Comparison of ENCODE assay signal across 11 mouse cellular contexts in genomic region chr3:130894168-130894814, GRCm38 (mm10).
"Had no signal": no experiment of that assay in that cellular context is flagged by ENCODE, and none has a peak within 500 bp of the region (broad histone marks: within the 10 kb centered on the region; RNA-seq: fewer than 3 reads in every experiment).

No protein-coding gene starts in this region.

- H3K27ac ChIP-seq: limb, embryonic 13.5 days; liver, embryonic 14.5 days; midbrain, embryonic 13.5 days; neural tube, embryonic 15.5 days had no signal

- H3K9me3 ChIP-seq: neural tube, embryonic 15.5 days had no signal

- DNase-seq: kidney, postnatal 14 days; left cerebral cortex, postnatal 4 days; lung, adult 18-20 months; lung, postnatal 36 days; right cerebral cortex, adult 18-20 months; right cerebral cortex, postnatal 25 days; thymus, postnatal 4 days had no signal

- H3K4me3 ChIP-seq: limb, embryonic 13.5 days; midbrain, embryonic 13.5 days; neural tube, embryonic 15.5 days had no signal

- ATAC-seq: midbrain, embryonic 13.5 days had no signal

- H3K4me2 ChIP-seq: limb, embryonic 13.5 days; midbrain, embryonic 13.5 days; neural tube, embryonic 15.5 days had no signal

- H3K36me3 ChIP-seq: limb, embryonic 13.5 days; midbrain, embryonic 13.5 days; neural tube, embryonic 15.5 days had no signal

- H3K27me3 ChIP-seq: limb, embryonic 13.5 days; midbrain, embryonic 13.5 days; neural tube, embryonic 15.5 days had no signal

- H3K9ac ChIP-seq: limb, embryonic 13.5 days; liver, embryonic 14.5 days; midbrain, embryonic 13.5 days; neural tube, embryonic 15.5 days had no signal

- H3K4me1 ChIP-seq: limb, embryonic 13.5 days; midbrain, embryonic 13.5 days; neural tube, embryonic 15.5 days had no signal
